Mouse (Mus musculus) liver, adult (tissue): Measurements from ENCODE around the gene Sema6d.

Experiments used
- GATA4 ChIP-seq: IDR thresholded peaks from 2 replicates; pipeline ENCODE4 v1.6.1; 2014; ENCODE audit warnings: mild to moderate bottlenecking, low read length; ENCODE audit not compliant: insufficient replicate concordance

Sema6d gene

DNA sequence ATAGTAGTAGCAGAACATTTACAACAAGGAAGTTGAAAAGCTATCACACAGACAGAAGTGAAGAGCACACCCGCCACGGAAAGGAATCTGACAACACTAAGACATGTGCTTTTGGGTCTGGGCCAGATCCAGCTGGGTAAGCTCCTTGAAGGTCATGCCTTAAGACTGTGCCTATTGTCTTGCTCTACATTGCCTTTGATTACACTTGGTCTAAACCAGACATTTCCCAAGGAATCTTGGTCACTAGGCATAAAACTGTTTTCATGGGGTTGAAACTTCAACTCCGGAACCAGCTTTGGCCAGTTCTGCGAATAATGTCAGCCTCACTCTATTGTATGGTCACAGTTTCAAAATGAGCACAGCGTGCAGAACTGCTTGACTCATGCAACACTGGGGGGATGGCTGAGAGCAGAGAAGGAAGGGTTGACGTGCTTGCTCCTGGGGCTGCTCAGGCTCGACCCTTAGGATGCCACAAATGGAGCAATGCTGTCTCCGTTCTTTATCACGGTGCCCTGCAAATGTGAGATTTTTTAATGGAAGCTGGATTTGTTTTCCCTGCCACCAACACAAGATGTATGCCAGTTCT is 145.0 kb downstream of the Sema6d start:
- TF ChIP-seq GATA4, result no peak

DNA sequence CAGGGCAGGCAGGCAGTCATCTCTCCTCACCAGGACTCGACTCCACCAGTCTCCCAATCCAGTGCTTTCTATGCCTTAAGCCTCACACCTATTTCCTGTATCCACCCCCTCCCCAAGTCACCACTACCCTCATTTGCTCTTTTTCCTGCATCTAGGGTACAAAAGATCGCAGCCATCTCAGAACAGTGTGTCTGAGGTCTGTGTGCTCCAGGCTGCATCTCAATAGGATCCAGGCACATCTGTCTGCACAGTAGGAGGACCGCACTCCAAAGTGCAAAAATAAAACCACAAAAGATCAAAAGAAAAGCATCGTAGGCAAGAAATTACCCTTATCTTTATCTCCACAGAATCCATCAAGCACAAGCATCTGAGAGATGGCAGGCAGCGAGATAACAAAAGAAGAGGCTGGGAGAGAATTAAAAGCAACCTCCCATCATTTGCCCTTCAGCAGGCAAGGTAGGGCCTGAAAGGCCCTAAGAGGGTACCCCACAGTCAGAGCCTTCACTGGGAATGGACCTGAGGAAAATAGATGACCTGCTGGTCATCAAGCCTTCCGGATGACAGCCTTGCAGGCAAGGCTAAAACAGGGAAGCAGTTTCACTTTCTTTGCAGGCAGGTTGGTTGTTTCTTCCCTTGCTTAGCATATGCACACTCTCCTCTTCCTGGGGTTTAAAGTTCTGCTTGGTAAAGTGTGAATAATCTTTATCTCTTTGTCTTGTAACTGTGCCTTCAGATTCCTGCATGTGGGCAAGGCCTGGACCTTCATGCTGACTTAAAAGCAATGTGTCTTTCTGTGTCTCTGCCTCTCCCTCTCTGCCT is 145.7 kb downstream of the Sema6d start:
- no peak for TF ChIP-seq GATA4

DNA sequence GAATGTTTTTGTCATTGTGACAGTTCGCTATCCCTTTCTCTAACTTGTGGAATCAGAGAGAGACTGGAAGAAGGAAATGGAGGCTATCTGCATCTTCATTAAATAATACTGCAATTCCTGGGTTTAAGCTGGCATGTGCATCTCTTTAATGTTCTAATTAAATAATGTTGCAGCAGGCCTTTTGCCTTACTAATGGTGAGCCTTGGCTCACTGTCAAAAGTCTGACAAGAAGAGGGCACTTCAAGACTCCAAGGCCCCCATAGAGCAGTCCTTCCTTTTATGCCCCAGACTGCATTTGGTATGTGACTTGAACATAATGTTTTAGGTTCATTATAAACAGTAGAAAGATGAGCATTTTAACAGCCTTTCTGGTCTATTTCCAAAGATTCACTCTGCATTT is 147.1 kb downstream of the Sema6d start:
- TF ChIP-seq GATA4, result no peak

DNA sequence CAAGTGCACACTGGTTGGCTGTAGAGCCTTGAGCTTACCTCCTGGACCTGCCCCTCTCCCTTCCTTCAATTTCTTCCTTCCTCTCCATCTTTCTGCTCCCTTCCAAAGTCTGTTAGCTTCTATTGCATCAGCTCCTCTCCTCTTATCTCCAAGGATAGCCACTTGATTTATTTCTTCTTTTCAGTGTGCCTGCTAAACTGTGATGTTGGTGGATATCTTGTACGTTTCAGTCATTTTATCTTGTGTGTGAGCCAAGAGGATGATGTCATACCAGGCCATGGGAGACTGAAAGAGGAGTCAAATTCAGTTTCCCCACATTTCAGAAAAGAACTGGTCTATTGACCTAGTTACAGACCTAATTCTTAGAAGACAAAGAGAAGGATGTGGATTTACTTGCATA is 153.8 kb downstream of the Sema6d start:
- TF ChIP-seq GATA4, result no peak

DNA sequence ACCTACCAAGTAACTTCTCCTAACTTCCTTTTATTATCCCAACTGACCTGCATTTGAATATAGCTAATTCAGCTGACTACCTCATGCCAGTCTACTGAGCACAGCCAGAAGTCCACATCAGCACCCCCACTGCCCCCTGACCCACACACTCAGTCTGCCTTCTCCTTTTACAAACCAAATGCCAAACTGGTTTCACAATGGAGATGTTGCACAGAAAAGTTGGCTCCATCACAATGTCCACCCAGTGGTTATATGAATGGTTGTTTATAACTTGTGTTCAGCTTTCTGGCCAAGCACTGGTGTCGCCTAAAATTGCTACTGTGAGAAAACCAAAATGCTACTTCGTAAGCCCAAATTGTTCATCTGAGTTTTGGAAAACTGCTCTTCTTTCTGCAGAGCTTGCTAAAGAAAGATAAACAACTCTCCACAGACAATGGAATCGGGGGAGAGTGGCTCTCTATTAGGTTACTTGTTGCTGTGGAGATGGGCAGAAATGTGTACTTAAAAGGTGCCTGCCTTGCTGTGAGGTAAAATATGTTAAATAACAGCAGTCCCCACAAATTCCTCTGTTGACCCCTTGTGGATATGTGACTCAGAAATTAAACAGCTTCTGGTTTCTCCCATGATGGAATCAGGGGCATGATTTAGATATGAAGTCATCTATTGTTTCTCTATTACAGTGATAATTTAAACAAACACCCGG is 154.9 kb downstream of the Sema6d start:
- TF ChIP-seq GATA4, result no peak

DNA sequence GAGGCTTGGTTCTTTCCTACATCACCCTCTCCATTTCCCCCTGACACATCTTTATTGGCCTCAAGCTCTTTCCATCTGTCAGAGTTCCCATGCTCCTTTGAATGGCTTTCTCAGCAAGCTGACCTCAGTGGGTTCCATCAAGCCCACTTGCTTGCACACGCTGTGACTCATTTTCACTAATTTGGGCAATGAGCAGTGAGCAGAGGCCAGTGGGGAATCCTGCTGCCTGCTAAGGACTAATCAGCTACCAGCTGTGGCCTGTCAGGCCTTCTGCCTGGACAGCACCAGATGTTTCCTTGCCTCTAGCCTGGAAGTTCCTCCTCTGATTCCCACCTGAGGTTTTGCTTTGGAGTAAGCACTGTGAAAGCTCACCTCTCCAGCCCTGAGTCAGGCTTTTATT is 168.3 kb downstream of the Sema6d start:
- no peak for TF ChIP-seq GATA4

DNA sequence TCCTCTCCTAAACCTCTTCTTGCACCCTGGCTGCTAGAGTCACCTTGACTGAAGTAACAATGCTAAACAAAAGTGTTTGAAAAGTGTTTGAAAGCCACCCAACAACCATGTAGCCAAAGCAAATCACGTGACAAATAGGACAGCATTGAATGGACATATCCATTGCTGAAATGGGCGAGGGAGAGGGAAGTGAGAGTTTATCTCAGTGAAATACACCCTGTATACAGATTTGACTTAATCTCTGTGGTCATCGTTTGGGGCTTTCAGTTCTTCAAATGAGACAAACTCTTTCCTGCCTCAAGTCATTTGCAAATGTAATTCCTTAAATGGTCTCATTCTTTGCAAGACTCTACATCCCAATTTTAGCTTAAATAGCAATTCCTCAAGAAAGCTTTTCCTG is 174.5 kb downstream of the Sema6d start:
- TF ChIP-seq GATA4, result no peak

DNA sequence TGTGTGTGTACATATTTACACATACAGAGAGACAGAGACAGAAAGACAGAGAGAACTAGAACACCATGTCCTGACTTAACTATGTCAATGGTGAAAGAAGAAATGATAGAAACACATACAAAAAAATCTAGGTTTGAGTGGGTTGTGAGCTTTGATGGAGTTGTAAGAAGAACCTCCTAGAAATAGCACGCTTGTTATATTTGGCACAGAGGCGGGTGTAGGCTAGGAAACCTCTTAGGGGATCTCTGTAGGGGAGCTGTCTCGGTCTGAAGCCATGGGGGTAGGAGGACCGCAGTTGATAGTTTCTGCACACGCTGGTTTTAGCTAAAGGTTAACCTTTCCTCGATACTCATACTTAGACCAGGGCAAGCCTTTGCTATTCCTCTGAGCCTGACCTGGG is 181.4 kb downstream of the Sema6d start:
- no peak for TF ChIP-seq GATA4

DNA sequence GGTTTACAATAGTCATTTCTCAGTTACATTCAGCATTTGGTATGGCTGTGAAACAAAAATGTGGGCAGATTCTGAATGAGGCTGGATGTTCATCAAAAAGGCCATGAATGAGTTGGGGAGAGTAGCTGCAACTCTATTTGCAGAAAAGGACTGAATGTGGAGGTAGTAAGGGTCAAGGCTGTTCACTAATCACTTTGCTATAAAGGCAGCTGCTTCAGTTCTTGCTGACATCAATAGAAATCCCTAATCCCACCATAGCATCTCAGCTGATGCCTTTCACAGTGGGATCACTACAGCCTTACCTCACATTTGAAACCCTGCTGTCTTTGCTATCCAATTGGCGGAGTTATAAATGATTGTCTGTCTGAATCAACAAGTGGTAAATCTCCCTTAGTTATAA is 187.7 kb downstream of the Sema6d start:
- no peak for TF ChIP-seq GATA4

DNA sequence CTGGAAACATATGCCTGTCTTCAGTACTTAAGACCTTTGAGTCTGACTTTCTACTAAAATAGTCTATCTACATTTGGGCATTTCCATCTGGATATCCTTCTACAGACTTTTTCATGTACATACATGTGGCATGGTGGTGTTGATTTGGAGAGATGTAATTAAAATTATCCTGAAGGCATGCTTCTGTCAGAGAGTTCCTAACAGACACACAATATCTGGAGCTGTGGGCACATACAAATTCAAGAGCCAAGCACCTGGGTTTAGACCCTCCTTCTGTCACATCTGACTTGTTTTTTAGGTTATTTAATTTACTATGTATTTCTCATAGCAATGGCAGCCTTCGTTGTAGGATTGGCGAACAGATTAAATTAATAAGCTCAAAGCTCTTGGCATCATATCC is 195.3 kb downstream of the Sema6d start:
- TF ChIP-seq GATA4, result no peak

DNA sequence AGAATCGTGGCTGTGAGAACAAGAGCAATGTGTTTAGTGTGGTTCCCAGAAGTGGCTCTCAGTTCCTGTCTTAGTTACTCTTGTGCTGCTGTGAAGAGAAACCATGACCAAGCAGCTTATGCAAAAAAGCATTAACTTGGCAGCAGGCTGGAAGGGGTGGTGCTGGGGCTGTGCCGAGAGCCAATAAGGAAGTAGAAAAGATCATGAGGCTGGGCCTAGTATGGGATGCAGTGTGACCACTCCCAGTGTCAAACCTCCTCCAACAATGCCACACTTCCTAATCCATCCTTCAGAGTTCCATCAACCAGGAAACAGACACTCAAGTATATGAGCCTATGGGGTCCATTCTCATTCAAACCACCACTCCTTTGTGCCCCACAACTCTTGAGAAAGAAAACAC is 199.6 kb downstream of the Sema6d start:
- no peak for TF ChIP-seq GATA4

DNA sequence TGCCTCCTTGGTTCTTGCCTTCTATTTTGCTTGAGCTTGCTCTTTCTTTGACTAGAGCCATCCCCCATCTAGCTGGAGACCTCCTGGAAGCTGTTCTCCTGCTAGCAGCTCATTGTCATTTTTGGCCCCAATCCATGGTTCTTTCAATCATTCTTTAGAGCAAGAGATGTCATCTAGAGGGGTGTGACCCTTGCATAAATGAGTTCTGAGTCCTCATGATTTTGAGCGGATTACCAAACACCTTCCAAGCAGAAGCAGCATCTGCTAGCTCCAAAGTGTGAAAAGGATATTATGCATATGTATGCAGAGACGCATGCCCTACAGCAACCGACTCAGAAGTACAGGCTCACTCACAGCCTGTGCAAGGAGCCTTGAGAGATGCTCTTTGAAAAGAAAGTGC is 201.4 kb downstream of the Sema6d start:
- TF ChIP-seq GATA4, result no peak

DNA sequence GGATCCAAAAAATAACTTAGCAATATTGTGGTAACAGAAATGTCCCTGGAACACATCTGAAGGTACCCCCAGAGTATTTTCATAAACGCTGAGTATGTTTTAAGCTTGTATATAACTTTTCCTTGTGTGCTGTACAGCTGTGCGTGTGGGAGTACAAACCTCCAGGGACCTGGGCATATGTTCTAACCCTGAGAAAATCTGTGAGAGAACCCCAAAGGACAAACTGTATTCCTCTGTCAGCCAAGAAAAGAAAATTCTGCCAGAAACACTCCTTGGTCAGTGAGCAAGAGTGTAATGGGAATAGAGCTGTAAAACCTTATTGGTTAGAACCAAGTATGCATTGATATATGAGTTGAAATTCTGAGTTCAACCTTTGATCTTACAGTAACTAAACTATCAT is 203.8 kb downstream of the Sema6d start:
- no peak for TF ChIP-seq GATA4

DNA sequence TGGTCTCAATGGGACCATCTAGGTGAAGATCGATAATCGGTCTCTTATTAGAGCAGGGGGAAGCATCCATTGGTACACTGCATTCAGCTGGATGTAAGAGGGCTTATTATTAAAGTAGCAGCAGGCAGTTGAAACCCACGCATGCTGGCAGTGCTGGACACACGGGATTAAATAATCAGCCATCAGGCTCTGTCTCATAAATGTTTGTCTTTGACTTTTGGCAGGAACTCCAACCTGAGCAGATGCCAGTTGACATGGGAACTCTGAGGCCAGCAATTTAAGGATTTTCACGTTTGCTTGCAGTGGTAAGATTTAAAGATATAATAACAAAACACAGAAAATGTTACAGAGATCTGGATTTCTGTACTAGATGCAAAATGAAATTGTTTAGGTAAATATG is 208.6 kb downstream of the Sema6d start:
- no peak for TF ChIP-seq GATA4

DNA sequence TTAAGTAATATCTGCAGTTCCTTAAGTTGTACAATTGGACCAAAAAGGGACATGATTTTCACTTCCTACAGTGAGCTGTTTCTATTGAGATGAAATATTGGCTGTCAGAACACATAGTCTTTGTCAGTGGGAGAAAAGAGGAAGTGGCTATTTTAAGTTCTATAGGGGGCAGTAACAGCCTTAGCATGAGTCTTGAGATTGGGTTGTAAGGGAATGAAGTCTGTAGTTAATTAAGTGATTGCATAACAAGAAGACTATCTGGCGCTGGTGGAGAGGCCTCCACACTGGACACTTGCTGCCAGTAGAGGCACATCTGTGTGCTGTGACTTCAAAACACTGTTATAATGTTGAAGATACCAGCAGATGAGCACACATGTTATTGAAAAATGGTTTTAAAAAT is 209.1 kb downstream of the Sema6d start:
- no peak for TF ChIP-seq GATA4

DNA sequence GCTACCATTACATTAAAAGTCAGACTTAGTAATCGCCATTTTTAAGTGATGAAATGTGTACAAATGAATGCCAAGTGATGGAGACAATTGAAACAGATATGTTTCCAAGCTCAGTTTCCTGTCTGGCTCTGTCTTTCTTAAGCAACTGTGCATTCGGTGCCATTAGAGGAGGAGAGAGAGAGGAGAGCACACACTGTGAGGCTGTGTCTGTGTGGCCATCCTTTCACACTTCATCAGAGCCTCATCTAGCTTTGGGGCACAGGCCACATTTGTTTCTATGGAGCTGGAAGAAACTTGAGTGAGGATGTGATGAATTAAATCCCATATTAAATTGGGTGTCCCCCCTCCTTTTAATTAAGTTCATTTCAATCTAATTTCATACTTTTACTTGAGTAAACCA is 218.8 kb downstream of the Sema6d start:
- TF ChIP-seq GATA4, result no peak
